Mouse (Mus musculus) left cerebral cortex, postnatal 25 days (tissue): ENCODE measurements around the gene Slc22a19. TPM values are rescaled to one million over a fixed set of nuclear protein-coding genes. Genes with fewer than 3 reads are reported as not detected.
A peak's percentile ranks its signal among the peaks of the same experiment; 100 is the strongest.
"Not testable (repeated sequence)": the region's sequence is repeated elsewhere in the genome, so short reads cannot be mapped to it uniquely, and the experiment has no call there.

Source experiments
- DNase-seq, 2 experiments: peaks; one replicate each; pipeline ENCODE4 v3.0.0; 2022; ENCODE audit warnings: low spot score in 2 of 2, mixed read lengths in 1 of 2
- intact Hi-C: fragments of 180-260 bp; cut with DNase I; formaldehyde crosslinking; loops from one replicate; pipeline ENCODE4 v1.15.1; 2025
- total RNA-seq, 2 experiments: library from RNA; stranded (reverse); gene quantifications; 2 replicates each; pipeline ENCODE4 v1.2.3; 2021

Slc22a19 gene
- total RNA-seq, result not detected

DNA sequence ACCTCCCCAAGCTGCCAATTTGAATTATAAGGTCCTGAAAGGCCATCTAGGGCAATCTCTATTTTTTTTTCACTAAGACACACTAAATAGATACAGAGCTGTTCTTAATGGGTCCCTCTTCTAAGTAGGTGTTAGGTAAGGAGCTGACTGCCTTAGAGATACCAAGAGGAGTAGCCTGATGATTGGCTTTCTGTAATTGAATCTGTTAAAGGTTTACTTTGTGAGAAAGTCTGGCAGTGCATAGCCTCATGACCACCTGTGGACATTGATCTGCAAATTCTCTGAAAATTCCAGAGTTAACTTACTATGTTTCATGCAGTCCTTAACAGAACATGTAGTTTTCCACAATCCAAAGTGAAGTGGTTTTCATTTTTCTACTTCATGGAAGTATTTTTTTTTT is at the start of gene Slc22a19:
Slc22a19 (minus strand) TSS at position 163 of the 400 bp plus-strand sequence.
- DNase-seq, result no peak
- intact Hi-C loops, result no loop called here

DNA sequence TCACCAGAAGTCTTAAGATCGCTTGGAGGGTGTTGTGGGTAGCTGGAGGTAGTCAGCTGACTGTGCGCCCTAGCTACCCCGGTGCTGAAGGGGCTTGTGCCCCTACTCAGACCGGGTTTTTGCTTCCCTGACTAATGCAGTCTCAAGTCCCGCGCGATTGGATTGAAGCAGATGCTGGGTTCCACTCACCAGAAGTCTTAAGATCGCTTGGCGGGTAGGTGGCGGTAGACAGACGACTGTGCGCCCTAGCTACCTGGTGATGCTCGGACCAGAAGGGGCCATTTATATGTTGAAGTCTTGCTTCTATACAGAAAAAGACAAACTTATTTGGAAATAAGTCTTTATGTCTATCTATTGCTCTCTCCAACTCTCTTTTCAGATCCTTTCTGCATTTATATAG is 42.3 kb upstream of the Slc22a19 start:
- DNase-seq, intact Hi-C loops: not testable (repeated sequence)

DNA sequence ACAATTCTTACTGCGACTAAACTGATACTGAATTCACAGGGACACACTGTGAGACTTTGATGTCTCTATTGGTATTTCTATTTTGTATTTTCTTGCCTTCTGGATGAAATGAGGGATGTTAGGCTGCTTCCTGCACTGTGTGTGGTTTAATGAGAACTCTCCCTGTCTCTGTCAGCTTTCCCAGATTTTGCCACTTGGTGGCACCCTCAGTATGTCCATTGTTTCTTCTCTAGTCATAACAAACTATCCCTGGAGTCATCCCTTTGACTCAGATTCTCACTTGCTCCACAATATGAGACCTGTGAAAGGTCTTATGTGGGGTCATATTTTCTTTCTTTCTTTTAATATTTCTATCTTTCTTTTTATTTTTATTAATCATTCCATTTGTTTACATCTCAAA is 18.4 kb upstream of the Slc22a19 start:
- intact Hi-C loops, result no loop called here
- peak in 1 of 2 experiments; percentile 3 for DNase-seq

GRCm38 (mm10) chr19:7693104-7693503 is 18.0 kb downstream of the Slc22a19 start:
- DNase-seq, intact Hi-C loops: not testable (repeated sequence)

DNA sequence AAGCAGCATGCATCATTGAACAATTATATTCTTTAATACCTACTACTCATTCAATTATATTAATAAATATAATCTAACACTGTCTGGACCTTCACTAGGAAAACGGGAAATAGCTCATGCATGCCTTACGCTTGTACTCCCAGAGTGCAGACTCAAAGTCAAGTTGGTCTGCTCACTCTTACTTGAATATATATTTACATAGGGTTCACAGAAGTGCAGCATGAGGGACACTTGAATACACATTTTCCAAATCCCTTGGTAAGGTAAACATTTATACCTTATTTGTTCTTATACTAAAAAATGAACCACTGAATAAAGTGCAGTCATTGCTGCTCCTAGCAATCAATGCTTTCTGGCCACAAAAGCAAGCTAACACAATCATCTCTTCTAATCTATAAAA is 19.9 kb downstream of the Slc22a19 start:
- intact Hi-C loops, result no loop called here
- DNase-seq, result no peak

DNA sequence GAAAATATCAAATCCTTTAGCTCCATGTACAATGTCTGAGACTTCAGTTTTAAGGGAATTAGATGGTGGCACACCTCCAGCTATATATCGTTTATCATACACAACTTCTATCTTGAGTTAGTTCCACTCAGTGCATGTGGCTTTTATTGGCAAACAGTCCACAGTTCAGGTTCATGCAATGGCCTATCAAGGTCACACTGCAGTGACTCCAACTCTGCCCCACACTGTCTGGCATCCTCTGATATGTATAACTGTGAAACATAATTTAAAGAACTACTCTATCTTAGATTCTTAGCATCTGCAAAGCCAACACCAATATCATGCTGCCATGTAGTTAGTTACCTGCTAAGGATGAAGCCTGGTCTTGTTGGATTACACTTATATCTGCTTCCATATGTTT is 23.1 kb downstream of the Slc22a19 start:
- intact Hi-C loops, result no loop called here

GRCm38 (mm10) chr19:7672033-7672432 is 39.1 kb downstream of the Slc22a19 start:
- no peak for DNase-seq
- intact Hi-C loops, result no loop called here

More for the DNA sequence above, 23.1 kb downstream of the Slc22a19 start:
- no peak for DNase-seq

GRCm38 (mm10) chr19:7648913-7649666 is 62.0 kb downstream of the Slc22a19 start:
- DNase-seq, result no peak
- intact Hi-C loops, result no loop called here

DNA sequence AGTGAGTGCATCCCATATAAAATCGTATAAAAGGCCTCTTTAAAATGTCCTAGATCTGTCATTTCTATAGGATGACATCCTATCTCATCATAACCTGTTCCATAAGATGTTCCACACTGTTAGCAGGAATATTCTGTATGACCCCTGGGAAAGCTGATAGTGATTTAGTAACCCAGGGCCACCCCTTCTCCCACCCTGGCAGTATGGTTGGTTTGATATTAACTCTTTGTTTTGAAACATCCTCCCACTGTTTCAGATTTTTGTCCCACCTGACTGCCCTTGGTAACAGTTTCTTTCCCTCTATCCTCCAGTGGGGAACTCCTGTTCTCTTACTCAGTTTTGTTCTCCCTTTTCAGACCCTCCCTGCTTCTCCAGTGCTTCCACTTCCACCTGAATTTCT is 77.3 kb downstream of the Slc22a19 start:
- intact Hi-C loops, result no loop called here
- DNase-seq, result no peak

GRCm38 (mm10) chr19:7633021-7633420 is 78.1 kb downstream of the Slc22a19 start:
- DNase-seq, result no peak

More at GRCm38 (mm10) chr19:7633021-7633420, 78.1 kb downstream of the Slc22a19 start:
- intact Hi-C loops, result no loop called here

Other genes starting within 250 kb of the Slc22a19 start
- 100 to 1,000 TPM; 854 to 900 TPM for gene Rtn3, start 228.0 kb downstream of the Slc22a19 start, total RNA-seq
- 10 to 100 TPM; 23.0 to 28.2 TPM for gene Atl3, start 217.3 kb downstream of the Slc22a19 start, total RNA-seq
- gene Pla2g16, start 153.9 kb downstream of the Slc22a19 start, total RNA-seq, result 10 to 100 TPM; 21.5 to 21.7 TPM
- under 1 TPM; 0.16 to 0.64 TPM for gene Lgals12, start 104.1 kb downstream of the Slc22a19 start, total RNA-seq
- not detected for gene Hrasls5, start 98.8 kb downstream of the Slc22a19 start, total RNA-seq
- not detected for gene Slc22a26, start 91.4 kb upstream of the Slc22a19 start, total RNA-seq